Mouse (Mus musculus): ENCODE measurements at regions not wholly inside any gene's neighbourhood (a gene's known extent, or its start where the extent isn't known, plus 50 kb on each side); places are given as distances from the start of the nearest gene placed in this dataset.

- no peak for DNase-seq (ENCODE audit: low read depth, low spot score)
These were observed 202.5 kb upstream of the Nt5e start for GRCm38 (mm10) chr9:88124322-88125005.

GRCm38 (mm10) chr9:88163025-88163780, 163.8 kb upstream of the Nt5e start:
- Histone ChIP-seq H3K4me3 (ENCODE audit: control insufficient read depth in 1 of 2, insufficient read depth in 1 of 2, low read depth in 2 of 2, low read length in 2 of 2) (no peak overlapping the region), H3K79me2 (ENCODE audit: control insufficient read depth, insufficient read depth, low read length, poor library complexity) (no peaks in the 10 kb centered on the region), H3K9me3 (replicated peaks; ENCODE audit: insufficient read depth, low read length) (no peaks in the 10 kb centered on the region), H3K27me3 (ENCODE audit: control insufficient read depth in 1 of 2, insufficient read depth in 2 of 2, low read length in 2 of 2) (no peaks in the 10 kb centered on the region), H3K36me3 (ENCODE audit: control insufficient read depth in 1 of 2, insufficient read depth in 2 of 2, low read length in 2 of 2) (no peaks in the 10 kb centered on the region), H3K9ac (ENCODE audit: control insufficient read depth, low read depth, low read length, poor library complexity, severe bottlenecking) (no peak overlapping the region), H3K27ac (ENCODE audit: control insufficient read depth, low read depth, low read length) (no peak overlapping the region), H3K4me1 (ENCODE audit: control insufficient read depth in 1 of 2, insufficient read depth in 2 of 2, low read length in 2 of 2) (no peaks in the 10 kb centered on the region)
- no peak for DNase-seq (ENCODE audit: low read depth, low spot score)
- TF ChIP-seq TCF12 (IDR thresholded peaks at IDR 0.05; ENCODE audit: low read depth, low read length) (no peak), POLR2AphosphoS2 (IDR thresholded peaks at IDR 0.05; ENCODE audit: low read length) (no peak), KAT2A (conservative IDR thresholded peaks at IDR 0.05; ENCODE audit: low read depth, low read length) (no peak), HCFC1 (IDR thresholded peaks at IDR 0.05; ENCODE audit: low read depth, low read length) (no peak), ZMIZ1 (IDR thresholded peaks at IDR 0.05; ENCODE audit: low read depth, low read length) (no peak), MAFK (IDR thresholded peaks at IDR 0.05; ENCODE audit: borderline replicate concordance, low read depth, low read length) (no peak), USF2 (IDR thresholded peaks at IDR 0.05; ENCODE audit: borderline replicate concordance in 1 of 2, insufficient read depth in 1 of 2, low read depth in 1 of 2, low read length in 2 of 2) (no peak), E2F4 (IDR thresholded peaks at IDR 0.05; ENCODE audit: borderline replicate concordance, low read depth, low read length) (no peak), MYC (IDR thresholded peaks at IDR 0.05; ENCODE audit: low read depth, low read length) (no peak), MXI1 (IDR thresholded peaks at IDR 0.05; ENCODE audit: low read depth, low read length) (no peak), POLR2A (IDR thresholded peaks at IDR 0.05; ENCODE audit: control insufficient read depth in 1 of 2, insufficient read depth in 1 of 2, low read depth in 1 of 2, low read length in 2 of 2, poor library complexity in 1 of 2) (no peak)

More at GRCm38 (mm10) chr9:88124322-88125005, 202.5 kb upstream of the Nt5e start:
- no peaks in the 10 kb centered on the region for H3K4me1 ChIP-seq (ENCODE audit: control insufficient read depth in 1 of 2, insufficient read depth in 2 of 2, low read length in 2 of 2)
- no peaks in the 10 kb centered on the region for H3K36me3 ChIP-seq (ENCODE audit: control insufficient read depth in 1 of 2, insufficient read depth in 2 of 2, low read length in 2 of 2)
- H3K27me3 ChIP-seq (ENCODE audit: control insufficient read depth in 1 of 2, insufficient read depth in 2 of 2, low read length in 2 of 2) = no peaks in the 10 kb centered on the region
- H3K27ac ChIP-seq (ENCODE audit: control insufficient read depth, low read depth, low read length) = no peak overlapping the region
- H3K79me2 ChIP-seq (ENCODE audit: control insufficient read depth, insufficient read depth, low read length, poor library complexity) = no peaks in the 10 kb centered on the region
- H3K9me3 ChIP-seq (replicated peaks; ENCODE audit: insufficient read depth, low read length) = no peaks in the 10 kb centered on the region
- TF ChIP-seq JUND (IDR thresholded peaks at IDR 0.05; ENCODE audit: low read depth, low read length) (no peak), RCOR1 (IDR thresholded peaks at IDR 0.05; ENCODE audit: low read depth, low read length) (no peak), MYB (IDR thresholded peaks at IDR 0.05; ENCODE audit: low read depth, low read length) (no peak), ZMIZ1 (IDR thresholded peaks at IDR 0.05; ENCODE audit: low read depth, low read length) (no peak), NELFE (IDR thresholded peaks at IDR 0.05; ENCODE audit: low read depth, low read length) (no peak), ELF1 (IDR thresholded peaks at IDR 0.05; ENCODE audit: low read depth, low read length) (no peak), ETS1 (IDR thresholded peaks at IDR 0.05; ENCODE audit: low read depth, low read length) (no peak), CTCF (IDR thresholded peaks at IDR 0.05 in 2 of 3, conservative IDR thresholded peaks at IDR 0.05 in 1 of 3; ENCODE audit: control insufficient read depth in 1 of 3, insufficient read depth in 1 of 3, low read depth in 2 of 3, low read length in 3 of 3, poor library complexity in 1 of 3, severe bottlenecking in 1 of 3) (no peak), UBTF (IDR thresholded peaks at IDR 0.05; ENCODE audit: borderline replicate concordance, insufficient read depth, low read depth, low read length) (no peak), USF1 (IDR thresholded peaks at IDR 0.05; ENCODE audit: low read depth, low read length) (no peak), MAZ (IDR thresholded peaks at IDR 0.05; ENCODE audit: low read depth, low read length) (no peak)
- no peak overlapping the region for H3K4me3 ChIP-seq (ENCODE audit: control insufficient read depth in 1 of 2, insufficient read depth in 1 of 2, low read depth in 2 of 2, low read length in 2 of 2)
- H3K9ac ChIP-seq (ENCODE audit: control insufficient read depth, low read depth, low read length, poor library complexity, severe bottlenecking) = no peak overlapping the region
